ENCODE assay signal across 13 mouse cellular contexts in the genomic region with DNA sequence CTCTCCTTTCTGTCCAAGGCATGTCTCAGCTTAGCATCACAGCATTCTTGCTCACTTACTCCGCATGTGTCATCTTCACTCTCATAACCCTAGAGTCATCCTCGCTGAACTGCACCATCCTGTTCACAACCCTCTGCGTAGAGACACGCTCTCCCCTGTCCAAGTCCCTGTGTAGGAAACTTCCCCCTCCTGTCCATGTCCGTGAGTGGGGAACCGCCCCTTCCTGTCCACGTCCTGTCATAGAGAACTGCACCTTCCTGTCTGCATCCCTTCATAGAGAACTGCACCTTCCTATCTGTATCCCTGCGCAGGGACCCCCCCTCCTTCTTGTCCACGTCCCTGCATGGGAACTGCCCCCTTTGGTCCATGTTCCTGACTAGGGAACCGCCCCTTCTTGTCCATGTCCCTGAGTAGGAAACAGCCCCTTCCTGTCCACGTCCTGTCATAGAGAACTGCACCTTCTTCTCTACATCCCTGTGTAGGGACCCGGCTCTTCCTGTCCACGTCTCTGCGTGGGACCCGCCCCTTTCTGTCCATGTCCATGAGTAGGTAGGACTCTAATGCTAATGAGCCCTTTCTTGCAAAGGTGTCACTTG. TPM values are rescaled to one million over a fixed set of nuclear protein-coding genes. Genes with fewer than 3 reads are reported as not detected.
A peak's percentile ranks its signal among the peaks of the same experiment; 100 is the strongest.
DNase-seq lines count a peak whose midpoint lies in the region; ATAC-seq and TF ChIP-seq lines count a peak whose summit lies in the region.
"Had no signal": no experiment of that assay in that cellular context is flagged by ENCODE, and none has a peak within 500 bp of the region (broad histone marks: within the 10 kb centered on the region; RNA-seq: fewer than 3 reads in every experiment).

No protein-coding gene starts in this region.

- peak overlapping the region; percentile 65; the same call in 1 of the 2 replicates for H3K27ac ChIP-seq in forebrain, embryonic 10.5 days
- no peak overlapping the region for H3K27ac ChIP-seq in forebrain, postnatal 0 days (ENCODE audit: low read depth, low read length)
- H3K27ac ChIP-seq: embryonic facial prominence, embryonic 13.5 days; forebrain, embryonic 15.5 days had no signal

- no peak overlapping the region for H3K4me2 ChIP-seq in forebrain, postnatal 0 days (ENCODE audit: low read depth)
- H3K4me2 ChIP-seq: embryonic facial prominence, embryonic 13.5 days; forebrain, embryonic 15.5 days had no signal

- H3K9ac ChIP-seq in forebrain, postnatal 0 days = no peak overlapping the region
- H3K9ac ChIP-seq: embryonic facial prominence, embryonic 13.5 days; forebrain, embryonic 15.5 days had no signal

- H3K9me3 ChIP-seq in forebrain, embryonic 10.5 days = no peaks in the 10 kb centered on the region
- H3K9me3 ChIP-seq in forebrain, postnatal 0 days (ENCODE audit: low read length) = no peaks in the 10 kb centered on the region
- no peaks in the 10 kb centered on the region for H3K9me3 ChIP-seq in megakaryocyte, embryonic 14.5 days
- H3K9me3 ChIP-seq: embryonic facial prominence, embryonic 13.5 days; forebrain, embryonic 15.5 days; G1E had no signal

- no peak overlapping the region for H3K4me3 ChIP-seq in forebrain, embryonic 10.5 days
- H3K4me3 ChIP-seq in forebrain, postnatal 0 days (ENCODE audit: low read depth, low read length) = no peak overlapping the region
- H3K4me3 ChIP-seq in megakaryocyte, embryonic 14.5 days (replicated peaks) = peak overlapping the region; percentile 70
- H3K4me3 ChIP-seq: embryonic facial prominence, embryonic 13.5 days; forebrain, embryonic 15.5 days had no signal

- H3K4me1 ChIP-seq in forebrain, embryonic 10.5 days = peaks cover 41% of the 10 kb centered on the region
- H3K4me1 ChIP-seq in forebrain, postnatal 0 days (ENCODE audit: insufficient read depth) = peaks cover 17% of the 10 kb centered on the region
- H3K4me1 ChIP-seq in megakaryocyte, embryonic 14.5 days = peaks cover 73% of the 10 kb centered on the region

- no peak for TF ChIP-seq CTCF in forebrain, postnatal 0 days (IDR thresholded peaks at IDR 0.05; ENCODE audit: low read depth)

- ATAC-seq in forebrain, postnatal 0 days = no peak
- ATAC-seq in hematopoietic stem cell, adult 5-6 weeks (replicated peaks in 1 of 2; ENCODE audit: insufficient read depth in 1 of 2, low FRiP score in 2 of 2, low TSS enrichment in 1 of 2, low read depth in 1 of 2, poor library complexity in 2 of 2, severe bottlenecking in 2 of 2) = peak; percentile 47 to 54
- ATAC-seq: forebrain, embryonic 15.5 days; inflammation-experienced regulatory T-cells, adult 6 months had no signal

- DNase-seq in forebrain, embryonic 10.5 days (ENCODE audit: extremely low spot score, low spot score) = no peak
- no peak for DNase-seq in forebrain, postnatal 0 days
- peak; percentile 15 for DNase-seq in kidney, postnatal 14 days
- DNase-seq in kidney, postnatal 36 days = no peak
- DNase-seq in adrenal gland, adult 2 months = no peak
- no peak for DNase-seq in spleen, adult 18-20 months
- DNase-seq: cerebellum, adult 9-11 months had no signal

- WGBS in forebrain, embryonic 10.5 days = 89% methylated on average over 15 of the region's 15 CpGs
- 89% methylated on average over 15 of the region's 15 CpGs for WGBS in forebrain, postnatal 0 days

- 0 out of 2 replicates have a peak, but pooled peaks cover under 1% of the 10 kb centered on the region for H3K27me3 ChIP-seq in forebrain, embryonic 10.5 days (ENCODE audit: poor library complexity, severe bottlenecking)
- H3K27me3 ChIP-seq in forebrain, postnatal 0 days (ENCODE audit: insufficient read depth, low read length) = no peaks in the 10 kb centered on the region
- H3K27me3 ChIP-seq in megakaryocyte, embryonic 14.5 days (replicated peaks) = no peaks in the 10 kb centered on the region
- H3K27me3 ChIP-seq: embryonic facial prominence, embryonic 13.5 days; forebrain, embryonic 15.5 days had no signal

- H3K36me3 ChIP-seq in forebrain, embryonic 10.5 days (replicated peaks) = no peaks in the 10 kb centered on the region
- no peaks in the 10 kb centered on the region for H3K36me3 ChIP-seq in forebrain, postnatal 0 days (ENCODE audit: insufficient read depth)
- no peaks in the 10 kb centered on the region for H3K36me3 ChIP-seq in megakaryocyte, embryonic 14.5 days (replicated peaks; ENCODE audit: low read length)
- H3K36me3 ChIP-seq: embryonic facial prominence, embryonic 13.5 days; forebrain, embryonic 15.5 days; G1E had no signal

RNA-seq across cellular contexts. Expression of a gene that starts 22.6 kb away (rescaled TPM):
- polyA plus RNA-seq in forebrain, embryonic 10.5 days (2016; fragmentation: Nextera tagmentation; extraction: Ambion mirVana) = 3.0 and 3.4 TPM in 2 replicates
- total RNA-seq in forebrain, postnatal 0 days (2014; rRNA removed) = 62.3 and 88.6 TPM in 2 replicates
- polyA plus RNA-seq in forebrain, postnatal 0 days (2015; fragmentation: Nextera tagmentation; extraction: Ambion mirVana) = 6.8 and 8.4 TPM in 2 replicates
- 98.4 and 98.7 TPM in 2 replicates for total RNA-seq in hematopoietic stem cell, adult 5-6 weeks (2017)
- polyA plus RNA-seq in megakaryocyte, embryonic 14.5 days (2012; ENCODE audit: insufficient read depth, low replicate concordance) = 51.5 and 58.6 TPM in 2 replicates
- 10 to 100 TPM; 89.4 to 92.0 TPM for total RNA-seq in adrenal gland, adult 2 months (2021)
- polyA plus RNA-seq in adrenal gland, adult 2 months (2012; rRNA removed) = 111 and 120 TPM in 2 replicates
